Mouse (Mus musculus) urinary bladder, adult 18-20 months (tissue): ENCODE results near the gene Hyal1.
"Not testable (repeated sequence)": the region's sequence is repeated elsewhere in the genome, so short reads cannot be mapped to it uniquely, and the experiment has no call there.

Experiments used
- DNase-seq, 2 experiments: peaks; one replicate each; pipeline ENCODE4 v3.0.0; 2022; ENCODE audit warnings: low spot score in 2 of 2, mixed read lengths in 2 of 2

The Hyal1 gene

GRCm38 (mm10) chr9:107571534-107572326 lies 5.0 kb upstream of the Hyal1 start:
- DNase-seq, result no peak

- DNase-seq, result no peak
Observed at GRCm38 (mm10) chr9:107572327-107572662, 4.4 kb upstream of the Hyal1 start.

- not testable (repeated sequence) for DNase-seq
Observed at GRCm38 (mm10) chr9:107573774-107574173, 3.0 kb upstream of the Hyal1 start.

GRCm38 (mm10) chr9:107575579-107576356 lies 959 bp upstream of the Hyal1 start:
- DNase-seq, result peak; percentile 57 to 83

GRCm38 (mm10) chr9:107577871-107578270 lies 1.1 kb downstream of the Hyal1 start:
- no peak for DNase-seq

- DNase-seq, result no peak
Observed at GRCm38 (mm10) chr9:107578587-107578986, 1.9 kb downstream of the Hyal1 start, which contains the start of gene Naa80. Gene Naa80 (plus strand): TSS chr9:107578887.

GRCm38 (mm10) chr9:107579023-107579900 lies 2.5 kb downstream of the Hyal1 start:
- DNase-seq, result no peak

- peak; percentile 82 to 91 for DNase-seq
Observed at GRCm38 (mm10) chr9:107580501-107581317, 4.0 kb downstream of the Hyal1 start, which contains the start of gene Hyal3. Gene Hyal3 (plus strand): TSS chr9:107580818.

GRCm38 (mm10) chr9:107581584-107581983 lies 4.9 kb downstream of the Hyal1 start:
- DNase-seq, result no peak

GRCm38 (mm10) chr9:107582509-107583062 lies 5.9 kb downstream of the Hyal1 start:
- no peak for DNase-seq

- DNase-seq, result no peak
Observed at GRCm38 (mm10) chr9:107583174-107583573, 6.4 kb downstream of the Hyal1 start.

GRCm38 (mm10) chr9:107586504-107586903 lies 9.8 kb downstream of the Hyal1 start:
- DNase-seq, result no peak

- peak; percentile 93 to 97 for DNase-seq
Observed at GRCm38 (mm10) chr9:107586974-107587832, 10.5 kb downstream of the Hyal1 start, which contains the start of gene Ifrd2. Gene Ifrd2 (plus strand): TSS chr9:107587642.

- DNase-seq, result no peak
Observed at GRCm38 (mm10) chr9:107587833-107588639, 11.3 kb downstream of the Hyal1 start.

GRCm38 (mm10) chr9:107590058-107590772 lies 13.5 kb downstream of the Hyal1 start:
- DNase-seq, result no peak

GRCm38 (mm10) chr9:107590773-107591060 lies 14.0 kb downstream of the Hyal1 start:
- DNase-seq, result no peak

GRCm38 (mm10) chr9:107593101-107593976 lies 16.6 kb downstream of the Hyal1 start:
- no peak for DNase-seq
